24 mouse cellular contexts compared by ENCODE assay signal in the genomic region with DNA sequence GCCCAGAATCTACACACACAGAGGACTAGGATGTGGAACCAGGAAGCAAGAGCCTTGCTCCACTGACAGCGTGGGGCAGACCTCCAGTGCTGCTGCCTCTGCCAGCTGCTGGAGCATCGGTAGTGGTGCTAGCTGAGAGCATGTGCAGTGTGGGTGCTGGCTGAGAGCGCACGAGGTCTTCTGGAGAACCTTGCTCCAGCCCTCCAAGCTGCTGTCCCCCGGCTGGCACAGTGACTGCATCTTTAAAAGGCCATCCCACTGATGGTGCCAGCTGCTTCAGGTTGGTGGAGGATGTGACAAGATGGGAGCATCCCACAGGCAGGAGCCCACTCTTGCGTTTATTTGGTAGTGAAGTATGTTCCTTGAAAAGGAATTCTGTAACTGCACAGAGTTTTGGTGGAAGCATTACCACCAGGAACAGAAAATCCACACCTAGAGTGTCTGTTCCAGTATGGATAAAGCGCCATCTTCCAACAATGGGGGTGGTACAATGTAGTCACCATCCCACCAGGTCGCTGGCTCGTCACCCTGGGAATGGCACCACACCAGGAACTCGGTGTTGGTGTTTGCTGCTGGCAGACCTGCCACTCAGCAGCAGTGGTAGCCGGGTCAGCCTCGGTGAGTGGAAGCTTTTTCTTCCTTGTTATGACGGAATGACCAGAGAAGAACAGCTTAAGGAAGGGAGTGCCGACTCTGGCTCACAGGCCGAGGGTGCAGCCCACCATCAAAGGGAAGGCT. TPM values are rescaled to one million over a fixed set of nuclear protein-coding genes. Genes with fewer than 3 reads are reported as not detected.
A peak's percentile ranks its signal among the peaks of the same experiment; 100 is the strongest.
DNase-seq lines count a peak whose midpoint lies in the region; ATAC-seq lines count a peak whose summit lies in the region.
"Had no signal": no experiment of that assay in that cellular context is flagged by ENCODE, and none has a peak within 500 bp of the region (broad histone marks: within the 10 kb centered on the region; RNA-seq: fewer than 3 reads in every experiment).

No protein-coding gene starts in this region.

- intact Hi-C loops in left cerebral cortex, postnatal 25 days (cut with DNase I), result loop anchor here (1.0 to 2.0 kb wide), 3 partner anchors 10 to 44 kb away; no protein-coding TSS in a partner anchor

- peak; percentile 38 to 59 for DNase-seq in cerebellum, postnatal 14 days
- DNase-seq in cerebellum, adult 11 months, result no peak
- DNase-seq in left cerebral cortex, postnatal 25 days (ENCODE audit: low spot score in 2 of 2), result peak; percentile 65 to 94
- DNase-seq in right cerebral cortex, postnatal 25 days, result peak; percentile 77
- no peak for DNase-seq in heart, adult 18-20 months
- DNase-seq: adrenal gland, postnatal 14 days; cerebellum, adult 11-12 months; gastrocnemius, postnatal 10 days; heart, adult 11 months; heart, postnatal 4 days; liver; lung, adult 18-20 months; lung, postnatal 14 days had no signal

- H3K9me3 ChIP-seq in megakaryocyte, embryonic 14.5 days, result peaks cover 10% of the 10 kb centered on the region; the same call in 1 of the 2 replicates
- no peaks in the 10 kb centered on the region for H3K9me3 ChIP-seq in forebrain, embryonic 15.5 days
- H3K9me3 ChIP-seq: embryonic facial prominence, embryonic 13.5 days; hindbrain, embryonic 15.5 days; intestine, embryonic 15.5 days had no signal

- peak overlapping the region; percentile 46 for H3K4me3 ChIP-seq in megakaryocyte, embryonic 14.5 days (replicated peaks)
- H3K4me3 ChIP-seq in forebrain, embryonic 15.5 days, result no peak overlapping the region
- H3K4me3 ChIP-seq: embryonic facial prominence, embryonic 13.5 days; hindbrain, embryonic 15.5 days; intestine, embryonic 15.5 days had no signal

- no peak overlapping the region for H3K4me2 ChIP-seq in forebrain, embryonic 15.5 days (replicated peaks)
- H3K4me2 ChIP-seq: embryonic facial prominence, embryonic 13.5 days; hindbrain, embryonic 15.5 days; intestine, embryonic 15.5 days had no signal

- H3K36me3 ChIP-seq in megakaryocyte, embryonic 14.5 days (replicated peaks; ENCODE audit: low read length), result no peaks in the 10 kb centered on the region
- H3K36me3 ChIP-seq in forebrain, embryonic 15.5 days, result no peaks in the 10 kb centered on the region
- H3K36me3 ChIP-seq: embryonic facial prominence, embryonic 13.5 days; hindbrain, embryonic 15.5 days; intestine, embryonic 15.5 days had no signal

- no peak overlapping the region for H3K9ac ChIP-seq in forebrain, embryonic 15.5 days (replicated peaks)
- H3K9ac ChIP-seq: embryonic facial prominence, embryonic 13.5 days; hindbrain, embryonic 15.5 days; intestine, embryonic 15.5 days had no signal

- H3K4me1 ChIP-seq in megakaryocyte, embryonic 14.5 days, result no peaks in the 10 kb centered on the region
- peaks cover 10% of the 10 kb centered on the region for H3K4me1 ChIP-seq in forebrain, embryonic 15.5 days
- H3K4me1 ChIP-seq: embryonic facial prominence, embryonic 13.5 days; intestine, embryonic 15.5 days had no signal

- H3K27me3 ChIP-seq in megakaryocyte, embryonic 14.5 days (replicated peaks), result peaks cover 30% of the 10 kb centered on the region
- H3K27me3 ChIP-seq in forebrain, embryonic 15.5 days, result no peaks in the 10 kb centered on the region
- H3K27me3 ChIP-seq: hindbrain, embryonic 15.5 days; intestine, embryonic 15.5 days had no signal

- H3K27ac ChIP-seq in forebrain, embryonic 15.5 days (replicated peaks), result no peak overlapping the region
- H3K27ac ChIP-seq: embryonic facial prominence, embryonic 13.5 days; hindbrain, embryonic 15.5 days; intestine, embryonic 15.5 days had no signal

- WGBS in forebrain, embryonic 15.5 days, result 72% methylated on average over 15 of the region's 15 CpGs

- ATAC-seq in megakaryocyte, adult 5-6 weeks (ENCODE audit: poor library complexity, severe bottlenecking), result no peak
- no peak for ATAC-seq in forebrain, embryonic 15.5 days (replicated peaks)
- ATAC-seq: activated CD4-positive, CD25-positive, alpha-beta regulatory T cell, adult 4 months; CD4-positive, CD25-positive, alpha-beta regulatory T cell, adult 4 months; forebrain, embryonic 16.5 days; intestine, embryonic 15.5 days; Patski had no signal

RNA-seq across cellular contexts. Expression of gene Rasgef1a, which starts 11.8 kb away (rescaled TPM):
- polyA plus RNA-seq in megakaryocyte, embryonic 14.5 days (2012; ENCODE audit: insufficient read depth, low replicate concordance), result 0.30 TPM in 1 of 2 replicates, not detected in the other
- total RNA-seq in megakaryocyte, adult 5-6 weeks (2015), result 0.09 TPM in 1 of 2 replicates, not detected in the other
- 0.29 TPM in 1 of 2 replicates, not detected in the other for total RNA-seq in megakaryocyte, adult 5-6 weeks (2017)
- 100 to 1,000 TPM; 199 to 208 TPM for total RNA-seq in left cerebral cortex, postnatal 25 days (2021)
- 3.7 and 4.1 TPM in 2 replicates for polyA plus RNA-seq in forebrain, embryonic 15.5 days (2015; fragmentation: Nextera tagmentation; extraction: Ambion mirVana)
- total RNA-seq in heart, adult 18-20 months (2021), result under 1 TPM; 0.20 to 0.23 TPM
- total RNA-seq: megakaryocyte-erythroid progenitor cell, adult 5-6 weeks had no signal

Comparison
In these comparisons a context has a peak if more than half of its experiments do, and no peak if none do; other contexts are left out.
1. DNase-seq: peak in cerebellum, postnatal 14 days (2 of 2), left cerebral cortex, postnatal 25 days (2 of 2) and right cerebral cortex, postnatal 25 days (single experiment); none in cerebellum, adult 11 months (single experiment) and heart, adult 18-20 months (0 of 2).
2. RNA of gene Rasgef1a, which starts 11.8 kb away (total RNA-seq): 199 to 208 TPM in left cerebral cortex, postnatal 25 days; 0.09 to 0.29 TPM in megakaryocyte, adult 5-6 weeks and 0.20 to 0.23 TPM in heart, adult 18-20 months; every median in the first group is over 100 times any median in the second.